Mouse (Mus musculus) embryonic facial prominence, embryonic 15.5 days (tissue): ENCODE measurements around the gene Nosip. TPM values are rescaled to one million over a fixed set of nuclear protein-coding genes. Genes with fewer than 3 reads are reported as not detected.

Experiments
- ATAC-seq: fragments of 200-750 bp; cut with Nextera tagmentation; 2 replicates; pipeline ENCODE4 v1.8.0; 2017; ENCODE audit warnings: low read depth, moderate TSS enrichment; ENCODE audit not compliant: insufficient number of reproducible peaks, low FRiP score, low TSS enrichment
- H3K27ac ChIP-seq: fragments of 300-500 bp; sonication (generic); replicated peaks from 2 replicates; pipeline ENCODE4 v1.5.1; 2015; ENCODE audit warnings: mild to moderate bottlenecking, inconsistent platforms
- H3K27me3 ChIP-seq: fragments of 300-500 bp; sonication (generic); 2 replicates; pipeline ENCODE4 v1.6.1; 2015; ENCODE audit warnings: inconsistent platforms
- H3K36me3 ChIP-seq: fragments of 300-500 bp; sonication (generic); 2 replicates; pipeline ENCODE4 v1.6.1; 2015; ENCODE audit warnings: mild to moderate bottlenecking, inconsistent platforms
- H3K4me1 ChIP-seq: fragments of 300-500 bp; sonication (generic); 2 replicates; pipeline ENCODE4 v1.6.1; 2015; ENCODE audit warnings: inconsistent platforms
- H3K4me2 ChIP-seq: fragments of 300-500 bp; sonication (generic); replicated peaks from 2 replicates; pipeline ENCODE4 v1.6.1; 2015; ENCODE audit warnings: mild to moderate bottlenecking, inconsistent platforms
- H3K4me3 ChIP-seq: fragments of 300-500 bp; sonication (generic); replicated peaks from 2 replicates; pipeline ENCODE4 v1.5.1; 2015; ENCODE audit warnings: mild to moderate bottlenecking, inconsistent platforms
- H3K9ac ChIP-seq: fragments of 300-500 bp; sonication (generic); 2 replicates; pipeline ENCODE4 v1.6.1; 2015; ENCODE audit warnings: inconsistent platforms
- H3K9me3 ChIP-seq: fragments of 300-500 bp; sonication (generic); replicated peaks from 2 replicates; pipeline ENCODE4 v1.6.1; 2016; ENCODE audit warnings: inconsistent platforms
- WGBS: fragments of 180-500 bp; shearing (Covaris S2); methylation state at CpG from one replicate; pipeline ENCODE4 v1.1.7; 2015; 5-methylcytosine and 5-hydroxymethylcytosine counted together
- polyA plus RNA-seq: library from polyadenylated mRNA; unstranded; fragments of >200 nt; fragmentation: Nextera tagmentation; extraction: Ambion mirVana; gene quantifications from 2 replicates; pipeline ENCODE4 v1.2.1, GENCODE M21; 2015

Gene Nosip
- polyA plus RNA-seq, 1 experiment from 2014 or later, result 68.5 TPM

GRCm38 (mm10) chr7:45081016-45081415, 18.8 kb downstream of the Nosip start:
- H3K9ac ChIP-seq, result no peak overlapping the region
- WGBS, result 48% methylated on average over 5 of the region's 5 CpGs
- peaks cover 63% of the 10 kb centered on the region for H3K36me3 ChIP-seq
- no peak overlapping the region for H3K4me2 ChIP-seq
- no peaks in the 10 kb centered on the region for H3K9me3 ChIP-seq
- ATAC-seq, result no peak
- no peaks in the 10 kb centered on the region for H3K27me3 ChIP-seq
- H3K4me3 ChIP-seq, result no peak overlapping the region
- 0 out of 2 replicates have a peak overlapping the region, but pooled peaks have one; percentile 28 for H3K27ac ChIP-seq
- peaks cover 25% of the 10 kb centered on the region for H3K4me1 ChIP-seq

GRCm38 (mm10) chr7:45082401-45083299, 20.4 kb downstream of the Nosip start:
- peak overlapping the region; percentile 8; the same call in 1 of the 2 replicates for H3K4me2 ChIP-seq
- 61% methylated on average over 25 of the region's 25 CpGs for WGBS
- ATAC-seq, result peak; percentile 44; the same call in 1 of the 2 replicates

GRCm38 (mm10) chr7:45083300-45083890, 21.2 kb downstream of the Nosip start:
- no peak overlapping the region for H3K9ac ChIP-seq
- WGBS, result 84% methylated on average over 20 of the region's 22 CpGs
- 0 out of 2 replicates have a peak overlapping the region, but pooled peaks have one; percentile 8 for H3K4me2 ChIP-seq
- no peak for ATAC-seq
- H3K9me3 ChIP-seq, result no peaks in the 10 kb centered on the region
- H3K36me3 ChIP-seq, result peaks cover 68% of the 10 kb centered on the region
- peaks cover 25% of the 10 kb centered on the region for H3K4me1 ChIP-seq
- H3K27me3 ChIP-seq, result no peaks in the 10 kb centered on the region
- H3K4me3 ChIP-seq, result no peak overlapping the region
- peak overlapping the region; percentile 77 for H3K27ac ChIP-seq

More at GRCm38 (mm10) chr7:45082401-45083299, 20.4 kb downstream of the Nosip start:
- no peaks in the 10 kb centered on the region for H3K27me3 ChIP-seq
- no peaks in the 10 kb centered on the region for H3K9me3 ChIP-seq
- H3K4me3 ChIP-seq, result no peak overlapping the region
- H3K27ac ChIP-seq, result peak overlapping the region; percentile 77
- peaks cover 63% of the 10 kb centered on the region for H3K36me3 ChIP-seq
- no peak overlapping the region for H3K9ac ChIP-seq
- H3K4me1 ChIP-seq, result peaks cover 25% of the 10 kb centered on the region

- Histone ChIP-seq H3K4me2 (no peak overlapping the region), H3K4me3 (no peak overlapping the region), H3K4me1 (peaks cover 31% of the 10 kb centered on the region), H3K9me3 (no peaks in the 10 kb centered on the region), H3K27me3 (no peaks in the 10 kb centered on the region), H3K27ac (no peak overlapping the region), H3K9ac (no peak overlapping the region), H3K36me3 (peaks cover 71% of the 10 kb centered on the region)
- ATAC-seq, result no peak
- WGBS, result 77% methylated on average over 4 of the region's 4 CpGs
These were observed 23.9 kb downstream of the Nosip start for GRCm38 (mm10) chr7:45086084-45086483.

- peaks cover 54% of the 10 kb centered on the region for H3K36me3 ChIP-seq
- peaks cover 22% of the 10 kb centered on the region for H3K4me1 ChIP-seq
- no peak overlapping the region for H3K4me3 ChIP-seq
- H3K27me3 ChIP-seq, result no peaks in the 10 kb centered on the region
- ATAC-seq, result no peak
- no peaks in the 10 kb centered on the region for H3K9me3 ChIP-seq
- 92% methylated on average over 17 of the region's 17 CpGs for WGBS
- no peak overlapping the region for H3K9ac ChIP-seq
- no peak overlapping the region for H3K27ac ChIP-seq
- H3K4me2 ChIP-seq, result no peak overlapping the region
These were observed 26.4 kb downstream of the Nosip start for GRCm38 (mm10) chr7:45088597-45088996.

GRCm38 (mm10) chr7:45090251-45090977, 28.2 kb downstream of the Nosip start:
- peak overlapping the region; percentile 69; the same call in 1 of the 2 replicates for H3K9ac ChIP-seq
- no peak for ATAC-seq
- peaks cover 23% of the 10 kb centered on the region for H3K4me1 ChIP-seq
- H3K27ac ChIP-seq, result peak overlapping the region; percentile 93
- H3K9me3 ChIP-seq, result no peaks in the 10 kb centered on the region
- H3K36me3 ChIP-seq, result peaks cover 36% of the 10 kb centered on the region
- peak overlapping the region; percentile 58 for H3K4me3 ChIP-seq
- peak overlapping the region; percentile 61 for H3K4me2 ChIP-seq
- WGBS, result 70% methylated on average over 13 of the region's 13 CpGs
- no peaks in the 10 kb centered on the region for H3K27me3 ChIP-seq

GRCm38 (mm10) chr7:45091001-45091990, 29.1 kb downstream of the Nosip start:
- no peaks in the 10 kb centered on the region for H3K9me3 ChIP-seq
- whole genome bisulfite sequencing, result 8% methylated on average over 35 of the region's 35 CpGs
- peak overlapping the region; percentile 58 for H3K4me3 ChIP-seq
- peaks cover 28% of the 10 kb centered on the region for H3K36me3 ChIP-seq
- H3K4me2 ChIP-seq, result peak overlapping the region; percentile 61
- peak overlapping the region; percentile 93 for H3K27ac ChIP-seq
- peaks cover 23% of the 10 kb centered on the region for H3K4me1 ChIP-seq
- H3K9ac ChIP-seq, result peak overlapping the region; percentile 69
- no peaks in the 10 kb centered on the region for H3K27me3 ChIP-seq
- ATAC-seq, result peak; percentile 52

- H3K27me3 ChIP-seq, result no peaks in the 10 kb centered on the region
- whole genome bisulfite sequencing, result under 1% methylated on average over 16 of the region's 16 CpGs
- peak; percentile 94 for ATAC-seq
- peaks cover 24% of the 10 kb centered on the region for H3K36me3 ChIP-seq
- H3K4me3 ChIP-seq, result peak within 1 kb of the TSS; percentile 58
- H3K4me1 ChIP-seq, result peaks cover 23% of the 10 kb centered on the region
- H3K9me3 ChIP-seq, result no peaks in the 10 kb centered on the region
- H3K9ac ChIP-seq, result peak within 1 kb of the TSS; percentile 69
- H3K27ac ChIP-seq, result peak within 1 kb of the TSS; percentile 93
- peak within 1 kb of the TSS; percentile 61 for H3K4me2 ChIP-seq
These were observed 29.8 kb downstream of the Nosip start, which contains the start of gene Rcn3 for GRCm38 (mm10) chr7:45092048-45092447. Gene Rcn3, minus strand, starts transcription at chr7:45092221.

GRCm38 (mm10) chr7:45092828-45093515, 30.7 kb downstream of the Nosip start:
- 32% methylated on average over 12 of the region's 12 CpGs for WGBS
- no peak for ATAC-seq
- H3K9ac ChIP-seq, result no peak overlapping the region
- H3K4me3 ChIP-seq, result no peak overlapping the region
- no peaks in the 10 kb centered on the region for H3K9me3 ChIP-seq
- no peaks in the 10 kb centered on the region for H3K27me3 ChIP-seq
- peak overlapping the region; percentile 23; the same call in 1 of the 2 replicates for H3K4me2 ChIP-seq
- peaks cover 22% of the 10 kb centered on the region for H3K36me3 ChIP-seq
- H3K4me1 ChIP-seq, result peaks cover 23% of the 10 kb centered on the region
- H3K27ac ChIP-seq, result peak overlapping the region; percentile 90
